Mouse (Mus musculus) neural tube, embryonic 13.5 days (tissue): ENCODE data around the gene Rnf166. TPM values are rescaled to one million over a fixed set of nuclear protein-coding genes. Genes with fewer than 3 reads are reported as not detected.

ENCODE experiments used
- ATAC-seq: fragments of 200-750 bp; cut with Nextera tagmentation; 2 replicates; pipeline ENCODE4 v1.8.0; 2017; ENCODE audit warnings: low read depth, mild to moderate bottlenecking, moderate TSS enrichment, moderate library complexity
- H3K27ac ChIP-seq: fragments of 300-500 bp; sonication (generic); replicated peaks from 2 replicates; pipeline ENCODE4 v1.5.1; 2015; ENCODE audit warnings: moderate library complexity, mild to moderate bottlenecking, inconsistent platforms
- H3K27me3 ChIP-seq: fragments of 300-500 bp; sonication (generic); 2 replicates; pipeline ENCODE4 v1.6.1; 2015; ENCODE audit warnings: mild to moderate bottlenecking, inconsistent platforms
- H3K36me3 ChIP-seq: fragments of 300-500 bp; sonication (generic); 2 replicates; pipeline ENCODE4 v1.6.1; 2015; ENCODE audit warnings: mild to moderate bottlenecking, inconsistent platforms
- H3K4me1 ChIP-seq: fragments of 300-500 bp; sonication (generic); replicated peaks from 2 replicates; pipeline ENCODE4 v1.6.1; 2015; ENCODE audit warnings: inconsistent platforms
- H3K4me2 ChIP-seq: fragments of 300-500 bp; sonication (generic); 2 replicates; pipeline ENCODE4 v1.6.1; 2015; ENCODE audit warnings: inconsistent platforms, mild to moderate bottlenecking, moderate library complexity
- H3K4me3 ChIP-seq: fragments of 300-500 bp; sonication (generic); 2 replicates; pipeline ENCODE4 v1.5.1; 2015; ENCODE audit warnings: mild to moderate bottlenecking, inconsistent platforms
- H3K9ac ChIP-seq: fragments of 300-500 bp; sonication (generic); 2 replicates; pipeline ENCODE4 v1.6.1; 2015; ENCODE audit warnings: moderate library complexity, mild to moderate bottlenecking, inconsistent platforms
- H3K9me3 ChIP-seq: fragments of 300-500 bp; sonication (generic); 2 replicates; pipeline ENCODE4 v1.6.1; 2016; ENCODE audit warnings: inconsistent platforms
- WGBS: fragments of 180-500 bp; shearing (Covaris S2); methylation state at CpG from one replicate; pipeline ENCODE4 v1.1.7; 2015; 5-methylcytosine and 5-hydroxymethylcytosine counted together
- polyA plus RNA-seq: library from polyadenylated mRNA; unstranded; fragments of >200 nt; fragmentation: Nextera tagmentation; extraction: Ambion mirVana; gene quantifications from 2 replicates; pipeline ENCODE4 v1.2.1, GENCODE M21; 2015

The Rnf166 gene
- polyA plus RNA-seq, 1 experiment from 2014 or later, result 36.8 TPM

GRCm38 (mm10) chr8:122497912-122498311 is 22.0 kb upstream of the Rnf166 start:
- no peaks in the 10 kb centered on the region for H3K36me3 ChIP-seq
- no peak overlapping the region for H3K4me3 ChIP-seq
- no peaks in the 10 kb centered on the region for H3K4me1 ChIP-seq
- H3K9me3 ChIP-seq, result no peaks in the 10 kb centered on the region
- no peak overlapping the region for H3K9ac ChIP-seq
- H3K27me3 ChIP-seq, result no peaks in the 10 kb centered on the region
- no peak overlapping the region for H3K27ac ChIP-seq
- no peak overlapping the region for H3K4me2 ChIP-seq
- ATAC-seq, result no peak
- WGBS, result 75% methylated on average over 17 of the region's 17 CpGs

GRCm38 (mm10) chr8:122497016-122497734 is 21.3 kb upstream of the Rnf166 start:
- H3K4me2 ChIP-seq, result no peak overlapping the region
- H3K9me3 ChIP-seq, result no peaks in the 10 kb centered on the region
- no peaks in the 10 kb centered on the region for H3K27me3 ChIP-seq
- ATAC-seq, result no peak
- no peak overlapping the region for H3K9ac ChIP-seq
- no peak overlapping the region for H3K4me3 ChIP-seq
- no peaks in the 10 kb centered on the region for H3K36me3 ChIP-seq
- H3K4me1 ChIP-seq, result no peaks in the 10 kb centered on the region
- no peak overlapping the region for H3K27ac ChIP-seq
- WGBS, result 83% methylated on average over 11 of the region's 12 CpGs

- H3K9ac ChIP-seq, result no peak overlapping the region
- 87% methylated on average over 9 of the region's 9 CpGs for WGBS
- no peak overlapping the region for H3K27ac ChIP-seq
- H3K9me3 ChIP-seq, result no peaks in the 10 kb centered on the region
- H3K4me3 ChIP-seq, result no peak overlapping the region
- H3K4me1 ChIP-seq, result no peaks in the 10 kb centered on the region
- peaks cover 14% of the 10 kb centered on the region for H3K36me3 ChIP-seq
- no peak overlapping the region for H3K4me2 ChIP-seq
- H3K27me3 ChIP-seq, result no peaks in the 10 kb centered on the region
- no peak for ATAC-seq
Measured at GRCm38 (mm10) chr8:122488387-122488786, 12.5 kb upstream of the Rnf166 start.

- peaks cover 47% of the 10 kb centered on the region for H3K36me3 ChIP-seq
- no peak overlapping the region for H3K4me2 ChIP-seq
- 93% methylated on average over 12 of the region's 12 CpGs for WGBS
- H3K9ac ChIP-seq, result no peak overlapping the region
- H3K27ac ChIP-seq, result no peak overlapping the region
- H3K4me1 ChIP-seq, result no peaks in the 10 kb centered on the region
- no peaks in the 10 kb centered on the region for H3K9me3 ChIP-seq
- ATAC-seq, result no peak
- H3K27me3 ChIP-seq, result no peaks in the 10 kb centered on the region
- no peak overlapping the region for H3K4me3 ChIP-seq
Measured at GRCm38 (mm10) chr8:122484831-122485230, 9.0 kb upstream of the Rnf166 start.

- Histone ChIP-seq H3K9me3 (no peaks in the 10 kb centered on the region), H3K27ac (no peak overlapping the region), H3K4me2 (no peak overlapping the region), H3K4me1 (no peaks in the 10 kb centered on the region), H3K36me3 (peaks cover 57% of the 10 kb centered on the region), H3K9ac (no peak overlapping the region), H3K27me3 (no peaks in the 10 kb centered on the region), H3K4me3 (no peak overlapping the region)
- WGBS, result 97% methylated on average over 7 of the region's 7 CpGs
- no peak for ATAC-seq
Measured at GRCm38 (mm10) chr8:122483877-122484276, 8.0 kb upstream of the Rnf166 start.

GRCm38 (mm10) chr8:122482448-122482847 is 6.6 kb upstream of the Rnf166 start:
- Histone ChIP-seq H3K4me3 (no peak overlapping the region), H3K9me3 (no peaks in the 10 kb centered on the region), H3K4me2 (no peak overlapping the region), H3K36me3 (peaks cover 69% of the 10 kb centered on the region), H3K27ac (no peak overlapping the region), H3K4me1 (peaks cover 1% of the 10 kb centered on the region), H3K27me3 (no peaks in the 10 kb centered on the region), H3K9ac (no peak overlapping the region)
- 95% methylated on average over 8 of the region's 8 CpGs for WGBS
- no peak for ATAC-seq

DNA sequence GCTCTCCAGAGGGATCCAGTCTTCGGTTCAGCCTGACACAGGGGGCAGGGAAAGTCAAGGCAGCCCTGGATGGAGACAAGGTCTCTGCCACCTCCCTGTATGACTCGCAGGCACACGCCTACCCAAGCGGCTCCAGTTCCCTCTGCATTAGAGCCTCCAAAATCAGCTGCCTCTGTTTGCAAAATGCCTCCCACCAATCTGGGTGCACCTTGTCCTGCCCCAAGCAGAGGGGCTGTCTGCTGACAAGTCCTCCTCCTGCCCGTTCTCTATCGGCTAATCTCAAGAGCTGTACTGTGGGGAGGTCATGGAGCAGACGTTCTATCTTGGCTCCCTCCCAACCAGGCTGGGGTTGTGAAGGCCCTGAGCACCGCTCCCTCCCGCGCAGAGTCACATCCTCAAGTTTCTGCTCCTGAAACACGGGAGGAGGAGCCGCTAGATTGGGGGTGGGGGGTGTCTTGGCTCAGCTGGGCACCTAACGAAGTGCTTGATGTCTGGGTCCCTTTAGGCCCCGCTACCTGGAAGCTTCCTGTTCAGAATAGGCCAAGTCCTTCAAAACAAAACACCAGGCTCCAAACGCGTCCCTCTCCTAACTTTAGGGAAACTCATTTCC is 808 bp downstream of the Rnf166 start:
- peaks cover 30% of the 10 kb centered on the region for H3K4me1 ChIP-seq
- H3K36me3 ChIP-seq, result peaks cover 50% of the 10 kb centered on the region
- 13% methylated on average over 16 of the region's 16 CpGs for WGBS
- H3K9me3 ChIP-seq, result no peaks in the 10 kb centered on the region
- peak overlapping the region; percentile 96 for H3K4me2 ChIP-seq
- H3K27ac ChIP-seq, result peak overlapping the region; percentile 87
- H3K4me3 ChIP-seq, result peak overlapping the region; percentile 98
- H3K9ac ChIP-seq, result peak overlapping the region; percentile 95
- H3K27me3 ChIP-seq, result no peaks in the 10 kb centered on the region
- ATAC-seq, result peak; percentile 12; the same call in 1 of the 2 replicates

- H3K9ac ChIP-seq, result no peak overlapping the region
- ATAC-seq, result no peak
Measured at GRCm38 (mm10) chr8:122473911-122474421, 1.9 kb downstream of the Rnf166 start.

DNA sequence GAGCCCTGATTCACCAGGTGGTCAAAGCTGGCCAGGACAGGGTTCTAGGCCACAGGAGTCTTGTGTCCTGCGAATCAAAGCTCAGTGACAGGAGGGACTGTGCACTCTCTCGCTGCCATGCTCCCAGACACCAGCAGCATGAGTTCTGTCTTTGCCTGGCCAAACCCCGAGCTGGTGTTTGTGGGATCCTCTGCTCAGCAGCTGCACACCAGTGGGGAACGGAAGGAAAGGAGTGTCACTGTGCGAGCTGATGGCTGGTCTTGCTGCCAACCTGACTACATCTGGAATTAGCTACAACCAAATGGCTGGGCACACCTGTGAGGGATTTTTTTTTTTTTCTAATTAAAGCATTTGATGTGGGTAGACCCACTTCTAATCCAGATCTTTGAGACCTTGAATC is 5.2 kb downstream of the Rnf166 start:
- 88% methylated on average over 5 of the region's 5 CpGs for WGBS
- Histone ChIP-seq H3K9ac (no peak overlapping the region), H3K36me3 (peaks cover 67% of the 10 kb centered on the region)

More at GRCm38 (mm10) chr8:122473911-122474421, 1.9 kb downstream of the Rnf166 start:
- Histone ChIP-seq H3K27me3 (no peaks in the 10 kb centered on the region), H3K9me3 (no peaks in the 10 kb centered on the region), H3K27ac (no peak overlapping the region), H3K4me1 (peaks cover 30% of the 10 kb centered on the region), H3K4me3 (no peak overlapping the region), H3K4me2 (no peak overlapping the region), H3K36me3 (peaks cover 49% of the 10 kb centered on the region)
- WGBS, result 91% methylated on average over 8 of the region's 8 CpGs

GRCm38 (mm10) chr8:122469965-122470364 is 5.9 kb downstream of the Rnf166 start:
- ATAC-seq, result no peak
- Histone ChIP-seq H3K27ac (no peak overlapping the region), H3K9ac (no peak overlapping the region), H3K4me1 (peaks cover 13% of the 10 kb centered on the region), H3K36me3 (peaks cover 74% of the 10 kb centered on the region), H3K9me3 (no peaks in the 10 kb centered on the region), H3K27me3 (no peaks in the 10 kb centered on the region), H3K4me2 (no peak overlapping the region), H3K4me3 (no peak overlapping the region)
- WGBS, result 87% methylated on average over 10 of the region's 10 CpGs

More for the DNA sequence above, 5.2 kb downstream of the Rnf166 start:
- H3K4me3 ChIP-seq, result no peak overlapping the region
- H3K4me2 ChIP-seq, result no peak overlapping the region
- H3K4me1 ChIP-seq, result peaks cover 17% of the 10 kb centered on the region
- no peaks in the 10 kb centered on the region for H3K27me3 ChIP-seq
- no peak for ATAC-seq
- H3K27ac ChIP-seq, result no peak overlapping the region
- H3K9me3 ChIP-seq, result no peaks in the 10 kb centered on the region

DNA sequence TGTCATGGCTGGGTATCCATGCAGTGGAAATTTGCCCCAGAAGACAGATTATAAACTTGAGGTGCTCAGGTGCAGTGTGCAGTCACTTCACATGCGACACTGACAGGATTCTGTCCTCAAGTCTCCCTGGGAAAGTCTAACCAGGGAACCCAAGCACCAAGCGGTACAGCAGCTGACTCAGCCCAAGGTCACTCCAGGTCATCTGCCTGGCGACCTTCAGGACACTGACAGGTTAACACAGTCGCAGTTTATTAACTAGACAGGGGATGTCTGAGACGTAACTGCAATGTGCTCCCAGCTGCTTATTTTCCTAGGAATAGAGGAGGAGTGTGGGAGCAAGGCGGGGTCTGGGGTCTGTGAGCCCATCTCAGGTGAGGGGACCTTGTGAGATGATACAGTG is 6.5 kb downstream of the Rnf166 start:
- H3K36me3 ChIP-seq, result peaks cover 75% of the 10 kb centered on the region
- no peak overlapping the region for H3K4me3 ChIP-seq
- H3K4me1 ChIP-seq, result peaks cover 8% of the 10 kb centered on the region
- no peaks in the 10 kb centered on the region for H3K9me3 ChIP-seq
- H3K4me2 ChIP-seq, result no peak overlapping the region
- no peaks in the 10 kb centered on the region for H3K27me3 ChIP-seq
- H3K27ac ChIP-seq, result no peak overlapping the region
- H3K9ac ChIP-seq, result no peak overlapping the region
- ATAC-seq, result no peak
- WGBS, result 82% methylated on average over 6 of the region's 6 CpGs

- H3K9me3 ChIP-seq, result no peaks in the 10 kb centered on the region
- H3K9ac ChIP-seq, result no peak overlapping the region
- no peak overlapping the region for H3K4me3 ChIP-seq
- H3K4me2 ChIP-seq, result no peak overlapping the region
- WGBS, result 91% methylated on average over 13 of the region's 13 CpGs
- no peak overlapping the region for H3K27ac ChIP-seq
- ATAC-seq, result no peak
- no peaks in the 10 kb centered on the region for H3K4me1 ChIP-seq
- peaks cover 61% of the 10 kb centered on the region for H3K36me3 ChIP-seq
- H3K27me3 ChIP-seq, result peaks cover 13% of the 10 kb centered on the region
Measured at GRCm38 (mm10) chr8:122467816-122468215, 8.0 kb downstream of the Rnf166 start.
